Mouse (Mus musculus) kidney, embryonic 14.5 days (tissue): ENCODE results near the gene Msx3. TPM values are rescaled to one million over a fixed set of nuclear protein-coding genes. Genes with fewer than 3 reads are reported as not detected.
A peak's percentile ranks its signal among the peaks of the same experiment; 100 is the strongest.

Experiments
- ATAC-seq: fragments of 200-750 bp; cut with Nextera tagmentation; 2 replicates; pipeline ENCODE4 v1.8.0; 2017; ENCODE audit warnings: moderate number of reproducible peaks, mild to moderate bottlenecking, moderate TSS enrichment, moderate library complexity; ENCODE audit not compliant: low FRiP score, low TSS enrichment
- H3K27ac ChIP-seq: fragments of 300-500 bp; sonication (generic); 2 replicates; pipeline ENCODE4 v1.5.1; 2014; ENCODE audit warnings: low read depth, mild to moderate bottlenecking, low read length, moderate library complexity, mixed read lengths
- H3K27me3 ChIP-seq: fragments of 300-500 bp; sonication (generic); 2 replicates; pipeline ENCODE4 v1.6.1; 2014; ENCODE audit warnings: mild to moderate bottlenecking, low read length; ENCODE audit not compliant: control insufficient read depth, insufficient read depth
- H3K36me3 ChIP-seq: fragments of 300-500 bp; sonication (generic); 2 replicates; pipeline ENCODE4 v1.6.1; 2014; ENCODE audit warnings: low read length, mixed read lengths; ENCODE audit not compliant: control insufficient read depth, insufficient read depth
- H3K4me1 ChIP-seq: fragments of 300-500 bp; sonication (generic); 2 replicates; pipeline ENCODE4 v1.6.1; 2014; ENCODE audit warnings: low read length, mixed read lengths; ENCODE audit not compliant: control insufficient read depth, insufficient read depth
- H3K4me2 ChIP-seq: fragments of 300-500 bp; sonication (generic); replicated peaks from 2 replicates; pipeline ENCODE4 v1.6.1; 2014; ENCODE audit warnings: low read depth, mild to moderate bottlenecking, low read length
- H3K4me3 ChIP-seq: fragments of 300-500 bp; sonication (generic); 2 replicates; pipeline ENCODE4 v1.5.1; 2014; ENCODE audit warnings: mild to moderate bottlenecking, low read length
- H3K9ac ChIP-seq: fragments of 300-500 bp; sonication (generic); 2 replicates; pipeline ENCODE4 v1.6.1; 2014; ENCODE audit warnings: low read depth, mild to moderate bottlenecking, low read length, moderate library complexity
- H3K9me3 ChIP-seq: fragments of 300-500 bp; sonication (generic); 2 replicates; pipeline ENCODE4 v1.6.1; 2016; ENCODE audit warnings: low read length; ENCODE audit not compliant: control insufficient read depth
- WGBS: fragments of 180-500 bp; shearing (Covaris S2); extraction: QIAGEN DNeasy Blood & Tissue Kit; methylation state at CpG from one replicate; pipeline ENCODE4 v1.1.7; 2014; 5-methylcytosine and 5-hydroxymethylcytosine counted together
- polyA plus RNA-seq: library from polyadenylated mRNA; unstranded; fragments of >200 nt; fragmentation: Nextera tagmentation; extraction: Ambion mirVana; gene quantifications from 2 replicates; pipeline ENCODE4 v1.2.1, GENCODE M21; 2014

The Msx3 gene
- polyA plus RNA-seq, 1 experiment from 2014 or later = not detected

- Histone ChIP-seq H3K4me2 (peak overlapping the region; percentile 46), H3K9ac (no peak overlapping the region), H3K4me3 (peak overlapping the region; percentile 35), H3K27me3 (peaks cover 57% of the 10 kb centered on the region), H3K36me3 (no peaks in the 10 kb centered on the region), H3K9me3 (no peaks in the 10 kb centered on the region), H3K4me1 (peaks cover 13% of the 10 kb centered on the region; the same call in 1 of the 2 replicates), H3K27ac (no peak overlapping the region)
- ATAC-seq = no peak
- 4% methylated on average over 6 of the region's 6 CpGs for WGBS
Measured at GRCm38 (mm10) chr7:140061832-140062130, 12.9 kb upstream of the Msx3 start.

- Histone ChIP-seq H3K27ac (no peak overlapping the region), H3K9ac (peak overlapping the region; percentile 14; the same call in 1 of the 2 replicates), H3K4me3 (peak overlapping the region; percentile 35), H3K9me3 (no peaks in the 10 kb centered on the region), H3K27me3 (peaks cover 63% of the 10 kb centered on the region), H3K4me2 (peak overlapping the region; percentile 46), H3K36me3 (no peaks in the 10 kb centered on the region), H3K4me1 (peaks cover 13% of the 10 kb centered on the region; the same call in 1 of the 2 replicates)
- peak; percentile 13; the same call in 1 of the 2 replicates for ATAC-seq
- 2% methylated on average over 42 of the region's 47 CpGs for WGBS
Measured at GRCm38 (mm10) chr7:140060936-140061831, 12.3 kb upstream of the Msx3 start.

DNA sequence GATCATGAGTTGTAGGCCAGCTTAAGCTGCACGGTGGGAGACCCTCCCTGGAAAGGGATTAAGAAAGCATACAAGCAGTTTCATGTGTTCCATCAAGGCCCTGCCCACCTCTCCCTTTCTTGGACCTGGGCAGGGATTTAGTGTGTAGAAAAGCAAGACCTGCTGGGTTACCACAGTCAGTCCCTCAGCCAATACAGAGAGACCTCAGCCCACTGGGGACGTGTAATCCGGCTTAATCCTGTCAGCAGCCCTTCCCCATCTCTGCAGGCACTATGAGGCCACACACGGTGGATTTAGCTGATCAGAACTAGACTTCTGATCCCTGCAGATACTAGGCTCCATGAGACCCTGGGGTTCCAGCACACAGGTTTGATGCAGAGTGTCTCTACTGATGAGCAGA is 10.7 kb upstream of the Msx3 start:
- Histone ChIP-seq H3K27ac (no peak overlapping the region), H3K9me3 (no peaks in the 10 kb centered on the region), H3K36me3 (no peaks in the 10 kb centered on the region), H3K4me2 (no peak overlapping the region), H3K27me3 (peaks cover 66% of the 10 kb centered on the region), H3K4me3 (no peak overlapping the region), H3K9ac (no peak overlapping the region), H3K4me1 (peaks cover 13% of the 10 kb centered on the region; the same call in 1 of the 2 replicates)
- WGBS = 56% methylated on average over 4 of the region's 4 CpGs
- no peak for ATAC-seq

DNA sequence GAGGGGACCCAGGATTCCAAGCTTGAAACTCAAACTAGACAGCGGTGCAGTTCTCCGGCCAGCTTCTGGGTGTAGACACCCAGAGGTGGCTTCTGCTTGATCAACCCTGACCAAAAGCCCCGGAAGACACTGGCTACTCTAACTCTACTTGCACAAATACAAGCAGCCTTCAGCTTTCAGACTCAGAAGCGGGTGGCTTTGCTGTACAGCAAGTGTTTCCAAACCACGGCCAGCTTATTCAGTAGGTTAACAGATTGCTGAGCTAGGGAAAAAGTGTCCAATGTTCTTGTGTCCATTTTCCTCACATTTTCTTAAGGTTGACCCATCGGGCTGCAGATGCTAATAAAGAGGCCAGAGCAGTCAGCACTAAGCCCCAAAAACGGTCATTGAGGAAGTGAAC is 9.6 kb upstream of the Msx3 start:
- Histone ChIP-seq H3K4me3 (peak overlapping the region; percentile 43), H3K36me3 (no peaks in the 10 kb centered on the region), H3K9ac (peak overlapping the region; percentile 60; the same call in 1 of the 2 replicates), H3K4me2 (peak overlapping the region; percentile 72), H3K27ac (no peak overlapping the region), H3K27me3 (peaks cover 61% of the 10 kb centered on the region), H3K4me1 (peaks cover 13% of the 10 kb centered on the region; the same call in 1 of the 2 replicates), H3K9me3 (no peaks in the 10 kb centered on the region)
- 16% methylated on average over 7 of the region's 7 CpGs for whole genome bisulfite sequencing
- ATAC-seq = no peak

GRCm38 (mm10) chr7:140057413-140058407 is 8.8 kb upstream of the Msx3 start:
- ATAC-seq = peak; percentile 59
- H3K4me3 ChIP-seq = peak overlapping the region; percentile 43
- 2% methylated on average over 53 of the region's 53 CpGs for WGBS
- H3K9me3 ChIP-seq = no peaks in the 10 kb centered on the region
- peaks cover 13% of the 10 kb centered on the region; the same call in 1 of the 2 replicates for H3K4me1 ChIP-seq
- no peaks in the 10 kb centered on the region for H3K36me3 ChIP-seq
- peak overlapping the region; percentile 60 for H3K9ac ChIP-seq
- H3K4me2 ChIP-seq = peak overlapping the region; percentile 72
- H3K27ac ChIP-seq = no peak overlapping the region
- peaks cover 63% of the 10 kb centered on the region for H3K27me3 ChIP-seq

DNA sequence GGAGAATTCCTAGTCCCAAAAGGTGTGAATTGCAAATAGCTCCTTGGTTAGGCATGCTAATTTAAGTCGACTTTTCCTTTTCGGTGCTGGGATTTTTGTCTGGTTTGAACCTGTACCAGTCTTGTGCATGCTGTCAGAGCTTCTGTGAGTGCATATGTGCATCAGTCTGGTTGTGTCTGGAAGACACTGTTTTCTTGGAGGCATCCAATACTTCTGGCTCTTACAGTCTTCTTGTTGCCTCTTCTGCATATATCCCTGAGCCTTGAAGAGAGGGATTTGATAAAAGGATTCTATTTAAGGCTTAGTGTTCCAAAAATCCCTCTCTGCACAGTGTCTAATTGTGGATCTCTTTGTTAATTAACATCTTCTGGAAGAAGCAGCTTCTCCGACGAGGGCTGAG is 5.2 kb upstream of the Msx3 start:
- no peak for ATAC-seq
- WGBS = 81% methylated on average over 4 of the region's 4 CpGs
- peaks cover 67% of the 10 kb centered on the region for H3K27me3 ChIP-seq

DNA sequence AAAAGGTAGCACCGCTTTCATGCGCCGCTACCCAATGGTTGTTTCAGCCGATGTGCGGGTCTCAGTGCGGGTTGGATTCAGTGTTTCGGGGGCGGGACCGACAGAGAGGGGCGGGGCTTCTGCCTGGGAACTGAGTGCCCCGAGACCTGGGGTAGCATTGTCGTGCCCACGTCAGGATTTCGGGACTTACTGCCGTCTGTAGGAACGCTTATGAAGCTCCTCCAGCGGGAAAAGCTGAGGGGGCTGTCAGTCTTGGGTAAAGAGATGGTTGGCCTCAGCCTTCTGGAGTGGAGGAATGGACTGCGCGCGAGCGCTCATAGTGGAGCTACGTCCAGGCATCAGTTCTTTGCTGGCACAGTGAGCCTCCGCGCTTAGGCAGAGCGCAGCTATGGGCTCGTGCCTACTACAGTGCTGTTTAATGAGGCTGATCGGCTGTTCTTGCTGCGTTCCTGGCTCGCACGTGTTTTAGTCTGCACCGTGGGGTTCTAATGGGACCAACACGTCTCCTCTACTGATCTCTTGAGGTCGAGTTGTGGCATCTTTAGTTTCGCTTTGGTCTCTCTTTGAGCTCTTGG is 313 bp upstream of the Msx3 start:
- Histone ChIP-seq H3K36me3 (no peaks in the 10 kb centered on the region), H3K4me3 (peak overlapping the region; percentile 38), H3K27me3 (peaks cover 81% of the 10 kb centered on the region), H3K27ac (no peak overlapping the region), H3K9me3 (no peaks in the 10 kb centered on the region), H3K4me2 (peak overlapping the region; percentile 56), H3K9ac (no peak overlapping the region), H3K4me1 (peaks cover 4% of the 10 kb centered on the region; the same call in 1 of the 2 replicates)
- ATAC-seq = peak; percentile 43
- WGBS = under 1% methylated on average over 34 of the region's 34 CpGs

More for the DNA sequence above, 5.2 kb upstream of the Msx3 start:
- Histone ChIP-seq H3K9ac (no peak overlapping the region), H3K4me2 (no peak overlapping the region), H3K27ac (no peak overlapping the region), H3K36me3 (no peaks in the 10 kb centered on the region), H3K4me3 (no peak overlapping the region), H3K9me3 (no peaks in the 10 kb centered on the region), H3K4me1 (peaks cover 5% of the 10 kb centered on the region; the same call in 1 of the 2 replicates)

- no peak overlapping the region for H3K9ac ChIP-seq
- no peak for ATAC-seq
- no peaks in the 10 kb centered on the region for H3K36me3 ChIP-seq
- peak overlapping the region; percentile 36 for H3K4me2 ChIP-seq
- peaks cover 4% of the 10 kb centered on the region; the same call in 1 of the 2 replicates for H3K4me1 ChIP-seq
- no peaks in the 10 kb centered on the region for H3K9me3 ChIP-seq
- 2% methylated on average over 33 of the region's 33 CpGs for WGBS
- H3K27ac ChIP-seq = no peak overlapping the region
- peaks cover 79% of the 10 kb centered on the region for H3K27me3 ChIP-seq
- H3K4me3 ChIP-seq = peak overlapping the region; percentile 38
Measured at GRCm38 (mm10) chr7:140047811-140048311, 1.0 kb downstream of the Msx3 start.
